Mouse (Mus musculus): ENCODE data around the gene Olfr1360.

Olfr1360 gene

DNA sequence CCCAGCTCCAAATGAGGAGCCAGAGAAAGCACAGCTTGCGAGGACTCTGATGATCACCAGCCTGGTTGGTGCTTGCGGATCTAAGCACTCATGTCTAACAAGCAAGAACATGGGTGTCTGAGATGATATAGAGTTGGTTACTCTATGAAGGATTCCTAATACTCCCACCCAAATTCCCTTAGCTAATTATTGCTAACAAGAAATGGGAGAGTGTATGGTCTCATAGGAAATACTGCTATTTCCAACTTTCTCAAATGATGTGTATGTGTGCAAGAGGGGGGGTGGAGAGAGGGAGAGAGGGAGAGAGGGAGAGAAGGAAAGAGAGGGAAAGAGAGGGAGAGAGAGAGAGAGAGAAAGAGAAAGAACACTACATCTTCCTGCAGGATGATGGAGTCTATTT, 13.9 kb downstream of the Olfr1360 start, which contains the start of gene Olfr1361:
Olfr1361 (minus strand) TSS at position 101 of the 400 bp plus-strand sequence.
- DNase-seq (ENCODE audit: low read depth in 2 of 2, low spot score in 2 of 2), result no peak

DNA sequence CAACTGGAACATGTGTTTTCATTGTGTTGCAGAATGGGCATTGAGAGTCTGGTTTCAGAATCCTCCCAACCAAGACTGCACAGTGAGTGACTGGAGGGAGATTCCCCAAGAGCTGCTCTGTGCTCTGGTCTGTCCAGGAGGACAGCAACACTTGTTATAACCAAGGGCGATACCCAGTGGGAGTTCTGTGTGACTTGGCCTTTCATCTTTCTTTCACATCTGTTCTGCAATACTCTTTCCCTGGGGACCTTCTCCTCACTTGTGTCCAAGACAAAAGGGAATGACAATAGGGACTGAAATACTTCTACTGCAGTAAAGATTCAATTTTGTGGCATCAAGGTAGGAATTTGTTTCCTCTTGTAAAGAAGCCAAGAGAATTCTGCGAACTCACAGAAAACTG, 34.8 kb downstream of the Olfr1360 start, which contains the start of gene Olfr11:
Olfr11 (minus strand) TSS at position 101 of the 400 bp plus-strand sequence.
- no peak for DNase-seq (ENCODE audit: low read depth in 2 of 2, low spot score in 2 of 2)

All from CD8-positive naive resting alpha-beta T cell, adult 2 months (primary cell).